Mouse (Mus musculus) CH12.LX (cell line): ENCODE results near the gene Depp1.

Experiments used
- CHD2 ChIP-seq: IDR thresholded peaks from 2 replicates; pipeline ENCODE4 v1.6.1; 2011; ENCODE audit warnings: low read length, improper control_type of control experiment
- CTCF ChIP-seq, 2 experiments: IDR thresholded peaks in 1 of 2; conservative IDR thresholded peaks in 1 of 2; 2 replicates each; pipeline ENCODE4 v1.5.1; 2011 to 2012; ENCODE audit warnings: low read depth in 2 of 2, low read length in 2 of 2, improper control_type of control experiment in 1 of 2, inconsistent platforms in 1 of 2, mild to moderate bottlenecking in 1 of 2, moderate library complexity in 1 of 2
- E2F4 ChIP-seq: IDR thresholded peaks from 2 replicates; pipeline ENCODE4 v1.6.1; 2011; ENCODE audit warnings: low read depth, low read length, improper control_type of control experiment; ENCODE audit not compliant: insufficient replicate concordance
- EP300 ChIP-seq: IDR thresholded peaks from 2 replicates; pipeline ENCODE4 v1.6.1; 2011; ENCODE audit warnings: low read length, improper control_type of control experiment
- GABPA ChIP-seq: IDR thresholded peaks from 2 replicates; pipeline ENCODE4 v1.6.1; 2012; ENCODE audit warnings: low read depth, low read length, improper control_type of control experiment, inconsistent platforms; ENCODE audit not compliant: insufficient replicate concordance
- KAT2A ChIP-seq: IDR thresholded peaks from 2 replicates; pipeline ENCODE4 v1.6.1; 2012; ENCODE audit warnings: low read length, improper control_type of control experiment, inconsistent platforms; ENCODE audit not compliant: insufficient replicate concordance
- MAFK ChIP-seq: IDR thresholded peaks from 2 replicates; pipeline ENCODE4 v1.6.1; 2011; ENCODE audit warnings: low read length, improper control_type of control experiment; ENCODE audit not compliant: insufficient replicate concordance
- MXI1 ChIP-seq: IDR thresholded peaks from 2 replicates; pipeline ENCODE4 v1.6.1; 2011; ENCODE audit warnings: mild to moderate bottlenecking, low read depth, low read length, improper control_type of control experiment
- NRF1 ChIP-seq: IDR thresholded peaks from 2 replicates; pipeline ENCODE4 v1.6.1; 2014; ENCODE audit warnings: low read depth, mild to moderate bottlenecking, inconsistent platforms, low read length, improper control_type of control experiment, moderate library complexity
- POLR2A ChIP-seq: IDR thresholded peaks from 2 replicates; pipeline ENCODE4 v1.6.1; 2011; ENCODE audit warnings: low read depth, mild to moderate bottlenecking, improper control_type of control experiment, low read length
- RCOR1 ChIP-seq: conservative IDR thresholded peaks from 2 replicates; pipeline ENCODE4 v1.6.1; 2012; ENCODE audit warnings: low read depth, mild to moderate bottlenecking, inconsistent platforms, low read length, improper control_type of control experiment
- USF1 ChIP-seq: IDR thresholded peaks from 2 replicates; pipeline ENCODE4 v1.6.1; 2014; ENCODE audit warnings: low read depth, mild to moderate bottlenecking, inconsistent platforms, low read length, improper control_type of control experiment

GRCm38 (mm10) chr6:116653684-116654454 lies 3.5 kb downstream of the Depp1 start:
- TF ChIP-seq CHD2 (no peak), POLR2A (no peak), USF1 (no peak), MAFK (0 out of 2 replicates have a peak, but pooled peaks have one; percentile 12), NRF1 (no peak), CTCF (conservative IDR thresholded peaks at IDR 0.05 in 1 of 2, IDR thresholded peaks at IDR 0.05 in 1 of 2; ENCODE audit: low read depth in 2 of 2, low read length in 2 of 2) (peak; percentile 85 to 97), RCOR1 (no peak), GABPA (no peak), EP300 (no peak), E2F4 (no peak), MXI1 (no peak), KAT2A (no peak)
